Mouse (Mus musculus): ENCODE measurements around the gene Snrk. TPM values are rescaled to one million over a fixed set of nuclear protein-coding genes. Genes with fewer than 3 reads are reported as not detected.

Snrk gene
- total RNA-seq, 2 experiments from 2014 or later: 19.7 to 22.9 TPM

- no peak for ATAC-seq (replicated peaks; ENCODE audit: poor library complexity)
Measured at GRCm38 (mm10) chr9:122104285-122104829, 12.7 kb upstream of the Snrk start.

- 0 out of 2 replicates have a peak, but pooled peaks have one; percentile 26 for ATAC-seq (replicated peaks; ENCODE audit: poor library complexity)
Measured at GRCm38 (mm10) chr9:122107701-122108375, 9.2 kb upstream of the Snrk start.

GRCm38 (mm10) chr9:122109553-122110225 lies 7.4 kb upstream of the Snrk start:
- ATAC-seq (replicated peaks; ENCODE audit: poor library complexity): peak; percentile 49

GRCm38 (mm10) chr9:122110508-122110907 lies 6.6 kb upstream of the Snrk start:
- no peak for ATAC-seq (replicated peaks; ENCODE audit: poor library complexity)

GRCm38 (mm10) chr9:122110921-122111320 lies 6.1 kb upstream of the Snrk start:
- no peak for ATAC-seq (replicated peaks; ENCODE audit: poor library complexity)

- ATAC-seq (replicated peaks; ENCODE audit: poor library complexity): peak; percentile 46
Measured at GRCm38 (mm10) chr9:122115552-122115951, 1.5 kb upstream of the Snrk start.

GRCm38 (mm10) chr9:122116359-122116758 lies 707 bp upstream of the Snrk start:
- ATAC-seq (replicated peaks; ENCODE audit: poor library complexity): no peak

GRCm38 (mm10) chr9:122117692-122118529 lies 845 bp downstream of the Snrk start:
- ATAC-seq (replicated peaks; ENCODE audit: poor library complexity): no peak

GRCm38 (mm10) chr9:122120089-122120488 lies 3.0 kb downstream of the Snrk start:
- ATAC-seq (replicated peaks; ENCODE audit: poor library complexity): peak; percentile 46

GRCm38 (mm10) chr9:122122113-122122512 lies 5.0 kb downstream of the Snrk start:
- peak; percentile 74 for ATAC-seq (replicated peaks; ENCODE audit: poor library complexity)

GRCm38 (mm10) chr9:122123181-122123580 lies 6.1 kb downstream of the Snrk start:
- ATAC-seq (replicated peaks; ENCODE audit: poor library complexity): no peak

- peak; percentile 45 for ATAC-seq (replicated peaks; ENCODE audit: poor library complexity)
Measured at GRCm38 (mm10) chr9:122125723-122126290, 8.7 kb downstream of the Snrk start.

- no peak for ATAC-seq (replicated peaks; ENCODE audit: poor library complexity)
Measured at GRCm38 (mm10) chr9:122126790-122127189, 9.7 kb downstream of the Snrk start.

GRCm38 (mm10) chr9:122127271-122127785 lies 10.3 kb downstream of the Snrk start:
- ATAC-seq (replicated peaks; ENCODE audit: poor library complexity): no peak

- ATAC-seq (replicated peaks; ENCODE audit: poor library complexity): peak; percentile 79
Measured at GRCm38 (mm10) chr9:122128686-122129085, 11.6 kb downstream of the Snrk start.

GRCm38 (mm10) chr9:122130666-122131065 lies 13.6 kb downstream of the Snrk start:
- no peak for ATAC-seq (replicated peaks; ENCODE audit: poor library complexity)

- ATAC-seq (replicated peaks; ENCODE audit: poor library complexity): no peak
Measured at GRCm38 (mm10) chr9:122132145-122132544, 15.1 kb downstream of the Snrk start.

- 0 out of 2 replicates have a peak, but pooled peaks have one; percentile 32 for ATAC-seq (replicated peaks; ENCODE audit: poor library complexity)
Measured at GRCm38 (mm10) chr9:122135095-122135884, 18.2 kb downstream of the Snrk start.

- ATAC-seq (replicated peaks; ENCODE audit: poor library complexity): no peak
Measured at GRCm38 (mm10) chr9:122135885-122136170, 18.8 kb downstream of the Snrk start.

- ATAC-seq (replicated peaks; ENCODE audit: poor library complexity): no peak
Measured at GRCm38 (mm10) chr9:122137960-122138359, 20.9 kb downstream of the Snrk start.
